Mouse (Mus musculus) urinary bladder, postnatal 4 days (tissue): ENCODE data around the gene Casz1.
A peak's percentile ranks its signal among the peaks of the same experiment; 100 is the strongest.

Source experiments
- DNase-seq, 2 experiments: peaks; one replicate each; pipeline ENCODE4 v3.0.0; 2021 to 2022; ENCODE audit warnings: low spot score in 2 of 2

Gene Casz1

DNA sequence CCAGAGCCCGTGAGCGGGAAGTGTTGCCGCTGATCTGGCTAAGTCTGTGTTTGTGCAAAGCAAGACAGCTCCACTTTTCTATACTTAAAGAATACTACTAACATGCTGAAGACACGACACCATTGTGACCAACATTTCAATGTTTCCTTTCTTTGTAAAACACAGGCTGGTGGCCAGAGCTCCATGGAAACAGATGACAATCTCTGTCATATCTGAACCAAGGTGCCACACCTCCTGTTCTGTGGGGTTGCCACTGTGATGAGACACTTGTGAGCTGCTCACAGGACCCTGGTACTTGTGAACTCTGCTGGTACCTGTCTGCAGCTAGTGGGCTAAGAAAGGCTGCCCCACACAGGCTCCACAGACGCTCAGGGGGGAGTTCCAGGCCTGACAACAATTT lies 164.6 kb downstream of the Casz1 start:
- no peak for DNase-seq

DNA sequence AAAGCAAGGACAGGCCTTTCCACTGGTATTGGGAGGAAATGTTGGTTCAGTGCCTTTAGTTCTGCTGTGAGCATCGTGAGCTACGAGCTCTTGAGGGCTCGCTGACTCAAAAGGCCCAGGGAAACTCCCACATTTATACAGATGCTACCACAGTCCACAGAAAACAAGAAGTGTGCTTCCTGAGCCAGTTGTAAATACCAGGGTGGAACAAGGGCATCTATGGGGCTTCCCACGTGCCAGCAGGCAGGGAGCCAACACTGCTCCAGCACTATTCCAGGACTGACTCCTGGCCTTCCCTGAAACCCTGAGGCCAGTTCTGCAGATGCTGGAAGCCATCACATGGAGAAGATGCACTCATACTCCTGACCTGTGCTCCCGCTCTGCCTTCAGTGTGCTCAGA lies 165.4 kb downstream of the Casz1 start:
- DNase-seq: peak in 1 of 2 experiments; percentile 56

DNA sequence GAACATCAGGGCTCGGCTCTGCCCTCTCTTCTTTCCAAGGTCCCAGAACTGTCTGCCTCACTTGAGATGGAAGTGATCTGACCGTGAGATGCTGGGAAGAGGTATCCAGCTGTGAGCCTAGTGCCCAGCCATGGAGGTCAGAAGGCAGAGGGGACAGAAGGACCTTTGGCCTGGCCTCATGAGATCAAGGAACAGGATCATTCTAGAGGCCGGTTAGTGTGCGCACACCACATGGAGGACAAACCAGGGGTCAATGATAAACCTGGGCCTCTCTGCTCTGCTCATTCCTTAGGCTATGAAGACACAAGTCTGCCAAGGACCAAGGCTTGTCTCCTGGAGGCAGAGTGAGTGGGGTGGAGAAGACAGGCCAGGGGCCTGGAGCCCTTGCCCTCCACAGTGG lies 166.5 kb downstream of the Casz1 start:
- DNase-seq: no peak

GRCm38 (mm10) chr4:148971613-148972242 lies 167.5 kb downstream of the Casz1 start:
- no peak for DNase-seq

- no peak for DNase-seq
Measured at GRCm38 (mm10) chr4:148972707-148973106, 168.5 kb downstream of the Casz1 start.

GRCm38 (mm10) chr4:148973387-148973786 lies 169.2 kb downstream of the Casz1 start:
- no peak for DNase-seq

GRCm38 (mm10) chr4:148974833-148975232 lies 170.6 kb downstream of the Casz1 start:
- DNase-seq: no peak

DNA sequence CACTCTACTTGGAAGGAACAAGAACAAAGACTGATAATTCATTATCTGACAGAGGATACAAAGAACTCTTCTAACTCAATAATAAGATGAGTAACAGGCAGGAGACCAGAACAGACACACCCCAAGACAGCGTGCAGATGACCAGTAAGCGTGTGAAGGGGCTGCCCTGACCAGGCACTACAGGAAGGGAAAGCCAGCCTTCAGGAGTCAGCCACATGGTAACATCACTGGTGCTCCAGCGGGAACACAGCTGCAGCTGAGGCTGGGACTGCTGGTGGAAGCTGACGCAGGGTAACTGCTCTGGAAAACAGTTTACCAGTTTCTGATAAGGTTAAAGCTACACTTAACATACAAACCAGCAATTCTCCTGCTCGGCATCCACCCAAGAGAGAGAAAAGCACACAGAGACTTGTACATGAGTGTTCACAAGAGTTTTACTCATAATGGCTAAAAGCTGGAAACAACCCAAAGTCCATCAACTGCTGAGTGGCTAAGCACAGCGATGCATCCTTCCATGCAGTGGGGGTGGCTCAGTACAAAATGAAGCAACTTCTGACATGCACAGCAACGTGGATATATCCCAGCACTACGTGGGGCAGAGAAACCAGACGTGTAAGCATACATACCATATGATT lies 174.1 kb downstream of the Casz1 start:
- no peak for DNase-seq

GRCm38 (mm10) chr4:148978926-148979325 lies 174.7 kb downstream of the Casz1 start:
- no peak for DNase-seq

DNA sequence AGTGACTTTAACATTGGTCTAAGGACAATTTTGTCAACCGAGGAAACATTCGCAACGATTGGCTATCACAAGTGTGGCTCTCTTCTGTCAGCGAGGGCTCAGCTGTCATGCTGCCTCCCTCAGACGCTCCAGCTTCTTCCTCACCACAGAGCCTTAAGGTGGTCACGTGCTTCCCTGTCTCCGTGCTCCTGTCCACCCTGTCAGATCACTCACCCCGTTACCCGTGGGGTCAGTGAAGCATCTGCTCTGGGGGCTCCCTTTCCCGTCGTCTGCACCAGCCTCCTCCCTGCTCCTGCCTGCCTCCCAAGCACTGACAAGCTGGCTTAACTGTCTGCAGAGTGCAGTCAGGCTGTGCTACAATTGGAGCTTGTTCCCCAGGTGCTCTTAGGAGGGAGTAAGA lies 175.6 kb downstream of the Casz1 start:
- no peak for DNase-seq

GRCm38 (mm10) chr4:148982274-148982673 lies 178.0 kb downstream of the Casz1 start:
- no peak for DNase-seq

GRCm38 (mm10) chr4:148984701-148985540 lies 180.7 kb downstream of the Casz1 start:
- DNase-seq: no peak

DNA sequence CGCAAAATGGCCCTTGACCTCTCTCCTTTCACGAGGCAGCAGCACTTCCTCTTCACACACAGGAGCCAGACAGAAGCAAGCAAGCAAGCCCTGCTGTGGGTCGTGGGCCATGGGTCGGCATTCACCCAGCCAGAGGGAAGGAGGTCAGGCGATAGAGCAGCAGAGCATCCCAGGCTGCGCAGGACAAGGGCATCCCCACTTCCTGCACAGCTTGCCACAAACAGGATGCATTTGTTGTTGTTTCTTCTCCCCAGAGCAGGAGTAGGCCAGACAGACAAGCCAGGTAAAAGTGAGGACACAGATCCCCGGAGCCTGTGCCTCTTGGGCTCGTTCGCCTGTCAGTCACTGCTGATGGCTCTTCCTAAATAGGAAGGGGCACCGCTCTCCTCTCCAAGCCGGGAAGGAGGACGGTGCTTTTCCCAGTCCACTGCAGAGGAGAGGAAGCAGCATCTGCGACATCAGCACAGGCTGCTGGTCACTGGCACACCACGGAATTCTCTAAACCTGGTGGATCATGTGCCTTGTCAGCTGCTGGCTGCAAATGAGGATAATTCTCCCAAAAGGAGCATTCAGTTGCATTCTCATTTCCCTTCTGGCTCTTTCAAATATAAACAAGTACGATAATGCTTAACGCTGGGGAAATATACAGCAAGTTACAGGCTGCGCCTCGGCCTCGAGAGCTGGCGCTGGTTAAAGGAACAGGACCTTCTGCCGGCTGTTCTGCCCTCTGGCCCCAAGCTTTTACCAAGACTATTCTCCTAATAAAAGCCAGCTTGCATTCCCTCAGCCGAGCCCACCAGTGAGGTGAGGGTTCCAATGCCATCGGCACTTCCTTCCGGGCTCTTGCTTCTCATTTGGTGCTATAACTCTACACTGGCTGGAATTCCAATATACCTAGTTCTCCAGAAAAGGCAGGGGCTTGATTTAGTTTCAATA lies 181.6 kb downstream of the Casz1 start:
- DNase-seq: no peak

GRCm38 (mm10) chr4:148990038-148990437 lies 185.8 kb downstream of the Casz1 start:
- DNase-seq: no peak

DNA sequence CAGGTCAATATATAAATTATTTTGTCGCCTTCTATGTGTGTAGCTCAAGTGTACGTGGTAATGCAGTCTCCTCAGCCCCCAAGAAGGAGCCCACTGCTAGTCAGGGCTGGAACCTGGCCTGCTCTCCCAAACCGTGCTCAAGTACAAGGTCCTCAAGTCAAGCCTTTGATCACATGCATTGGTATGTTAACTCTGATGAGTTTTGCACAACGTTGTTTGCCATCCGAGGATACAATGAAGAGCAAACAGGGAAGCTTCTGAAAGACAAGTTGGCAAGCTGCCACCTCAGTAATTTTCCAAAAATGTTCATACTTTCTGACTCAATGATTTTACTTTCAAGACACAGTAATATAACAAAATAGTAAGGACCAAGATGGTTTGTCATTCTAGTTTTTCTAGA lies 189.7 kb downstream of the Casz1 start:
- DNase-seq: no peak

DNA sequence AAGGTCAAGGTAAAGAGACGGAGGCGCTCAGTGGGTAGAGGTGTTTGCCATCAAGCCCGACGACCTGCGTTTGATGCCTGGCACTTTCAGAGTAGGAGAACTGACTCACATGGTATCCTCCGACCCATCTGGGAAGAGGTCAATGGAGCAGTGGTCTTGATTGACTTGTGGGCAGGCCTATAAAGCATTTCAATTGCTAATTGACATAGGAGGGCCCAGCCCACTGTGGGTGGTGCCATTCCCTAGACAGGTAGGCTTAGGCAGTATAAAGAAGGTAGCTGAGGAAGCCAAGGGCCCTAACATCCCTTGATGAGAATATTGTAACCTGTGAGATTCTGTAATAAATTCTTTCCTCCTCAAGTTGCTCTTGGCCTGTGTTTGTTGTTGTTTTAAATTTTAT lies 196.5 kb downstream of the Casz1 start:
- no peak for DNase-seq

- DNase-seq: no peak
Measured at GRCm38 (mm10) chr4:149001515-149001914, 197.3 kb downstream of the Casz1 start.

DNA sequence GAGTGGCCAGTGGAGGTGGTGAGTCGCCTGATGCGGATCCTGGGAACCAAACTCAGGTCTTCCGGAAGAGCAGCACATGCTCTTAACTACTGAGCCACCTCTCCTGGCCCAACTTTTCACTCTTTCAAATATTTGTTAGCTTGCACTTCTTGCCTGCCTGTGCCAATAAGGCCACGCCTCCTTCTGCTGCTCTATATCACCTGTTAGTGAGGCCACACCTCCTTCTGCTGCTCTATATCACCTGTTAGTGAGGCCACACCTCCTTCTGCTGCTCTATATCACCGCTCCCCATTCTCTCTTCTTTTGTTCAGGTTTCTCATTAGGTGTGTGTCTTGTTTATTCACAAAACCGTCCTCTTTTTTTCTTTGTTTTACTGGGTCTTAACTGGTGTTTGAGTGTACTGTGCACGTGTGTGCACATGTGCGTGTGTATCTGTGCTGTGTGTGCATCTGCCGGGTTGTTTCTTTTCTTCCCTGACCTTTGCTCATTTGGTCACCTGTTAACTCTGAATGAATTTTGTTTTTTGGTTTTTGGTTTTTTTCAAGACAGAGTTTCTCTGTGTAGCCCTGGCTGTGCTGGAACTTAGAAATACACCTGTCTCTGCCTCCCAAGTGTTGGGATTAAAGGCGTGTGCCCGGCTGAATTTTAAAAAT lies 198.3 kb downstream of the Casz1 start:
- DNase-seq: no peak
